Mouse (Mus musculus) MEL (cell line): ENCODE measurements around the gene Rnf185.

Experiments
- CTCF ChIP-seq, 3 experiments: IDR thresholded peaks in 2 of 3; conservative IDR thresholded peaks in 1 of 3; 2 replicates each; pipeline ENCODE4 v1.5.1; 2011 to 2012; ENCODE audit warnings: low read length in 3 of 3, low read depth in 2 of 3, mild to moderate bottlenecking in 2 of 3, improper control_type of control experiment in 1 of 3, inconsistent platforms in 1 of 3, mixed read lengths in 1 of 3, moderate library complexity in 1 of 3; ENCODE audit not compliant: control insufficient read depth in 1 of 3, insufficient read depth in 1 of 3, poor library complexity in 1 of 3, severe bottlenecking in 1 of 3
- EP300 ChIP-seq, 2 experiments: IDR thresholded peaks; 2 replicates each; pipeline ENCODE4 v1.6.1; 2011; ENCODE audit warnings: improper control_type of control experiment in 2 of 2, low read length in 2 of 2, low read depth in 1 of 2, mild to moderate bottlenecking in 1 of 2
- MYC ChIP-seq: IDR thresholded peaks from 2 replicates; pipeline ENCODE4 v1.6.1; 2011; ENCODE audit warnings: low read depth, mild to moderate bottlenecking, low read length, improper control_type of control experiment, moderate library complexity
- RCOR1 ChIP-seq: IDR thresholded peaks from 2 replicates; pipeline ENCODE4 v1.6.1; 2012; ENCODE audit warnings: low read depth, mild to moderate bottlenecking, inconsistent platforms, low read length, improper control_type of control experiment
- ZC3H11A ChIP-seq: IDR thresholded peaks from 2 replicates; pipeline ENCODE4 v1.6.1; 2012; ENCODE audit warnings: low read depth, mild to moderate bottlenecking, inconsistent platforms, low read length, improper control_type of control experiment

DNA sequence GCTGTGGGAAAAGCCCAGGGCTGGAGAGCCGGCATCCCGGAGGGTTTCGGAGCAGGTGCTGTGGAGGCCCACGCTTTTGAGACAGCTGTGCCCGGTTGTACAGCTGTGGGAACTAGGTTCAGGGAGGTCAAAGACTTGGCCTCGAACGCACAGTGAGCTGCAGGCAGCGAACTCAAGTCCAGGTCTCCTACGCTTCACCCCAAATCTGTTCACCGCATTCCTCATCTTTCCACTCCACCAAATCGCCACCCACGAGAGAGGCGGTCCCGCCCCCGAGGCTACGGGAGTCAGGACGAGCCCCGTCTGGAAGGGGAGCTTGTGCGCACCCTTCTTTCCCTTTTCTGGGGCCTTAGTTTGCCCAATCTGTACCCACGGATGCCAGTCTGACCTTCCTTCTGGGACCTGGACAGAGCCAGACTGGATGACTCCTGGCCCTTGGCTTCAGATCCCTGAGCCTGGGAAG is 431 bp downstream of the Rnf185 start:
- TF ChIP-seq CTCF (IDR thresholded peaks at IDR 0.05 in 2 of 3, conservative IDR thresholded peaks at IDR 0.05 in 1 of 3; ENCODE audit: control insufficient read depth in 1 of 3, insufficient read depth in 1 of 3, low read depth in 2 of 3, low read length in 3 of 3, poor library complexity in 1 of 3, severe bottlenecking in 1 of 3) (no peak), EP300 (IDR thresholded peaks at IDR 0.05; ENCODE audit: low read depth in 1 of 2, low read length in 2 of 2) (no peak), ZC3H11A (no peak), MYC (no peak), RCOR1 (no peak)
